Mouse (Mus musculus) midbrain, embryonic 10.5 days (tissue): ENCODE results near the gene 1110051M20Rik. TPM values are rescaled to one million over a fixed set of nuclear protein-coding genes. Genes with fewer than 3 reads are reported as not detected.
"Not testable (repeated sequence)": the region's sequence is repeated elsewhere in the genome, so short reads cannot be mapped to it uniquely, and the experiment has no call there.

Experiments used
- DNase-seq: peaks from one replicate; pipeline ENCODE4 v3.0.0-alpha.2; 2017; ENCODE audit warnings: low spot score
- H3K27ac ChIP-seq: fragments of 300-500 bp; sonication (generic); replicated peaks from 2 replicates; pipeline ENCODE4 v1.5.1; 2016; ENCODE audit warnings: mild to moderate bottlenecking
- H3K27me3 ChIP-seq: fragments of 300-500 bp; sonication (generic); 2 replicates; pipeline ENCODE4 v1.6.1; 2016; ENCODE audit warnings: low read depth, mild to moderate bottlenecking; ENCODE audit not compliant: poor library complexity, severe bottlenecking
- H3K36me3 ChIP-seq: fragments of 300-500 bp; sonication (generic); 2 replicates; pipeline ENCODE4 v1.6.1; 2016; ENCODE audit warnings: mild to moderate bottlenecking, moderate library complexity
- H3K4me1 ChIP-seq: fragments of 300-500 bp; sonication (generic); 2 replicates; pipeline ENCODE4 v1.6.1; 2016
- H3K4me3 ChIP-seq: fragments of 300-500 bp; sonication (generic); 2 replicates; pipeline ENCODE4 v1.5.1; 2016; ENCODE audit warnings: mild to moderate bottlenecking, moderate library complexity
- H3K9me3 ChIP-seq: fragments of 300-500 bp; sonication (generic); replicated peaks from 2 replicates; pipeline ENCODE4 v1.6.1; 2016; ENCODE audit warnings: mild to moderate bottlenecking
- WGBS: fragments of 180-500 bp; shearing (Covaris S2); methylation state at CpG from one replicate; pipeline ENCODE4 v1.1.7; 2016; 5-methylcytosine and 5-hydroxymethylcytosine counted together
- polyA plus RNA-seq: library from polyadenylated mRNA; unstranded; fragments of >200 nt; fragmentation: Nextera tagmentation; extraction: Ambion mirVana; gene quantifications from 2 replicates; pipeline ENCODE4 v1.2.1, GENCODE M21; 2016

The 1110051M20Rik gene
- polyA plus RNA-seq, 1 experiment from 2014 or later, result 87.1 TPM

- peaks cover 51% of the 10 kb centered on the region for H3K27me3 ChIP-seq
Measured at GRCm38 (mm10) chr2:91256256-91257125, 188.0 kb downstream of the 1110051M20Rik start.

GRCm38 (mm10) chr2:91255661-91256150, 188.8 kb downstream of the 1110051M20Rik start, which contains the start of gene Pacsin3:
Gene Pacsin3, plus strand, starts transcription at chr2:91255954.
- WGBS, result under 1% methylated on average over 27 of the region's 27 CpGs
- peaks cover 43% of the 10 kb centered on the region for H3K4me1 ChIP-seq
- H3K36me3 ChIP-seq, result 0 out of 2 replicates have a peak, but pooled peaks cover 7% of the 10 kb centered on the region
- DNase-seq, result peak; percentile 65
- H3K27me3 ChIP-seq, result peaks cover 51% of the 10 kb centered on the region
- H3K27ac ChIP-seq, result peak within 1 kb of the TSS; percentile 91
- H3K9me3 ChIP-seq, result no peaks in the 10 kb centered on the region
- peak within 1 kb of the TSS; percentile 79 for H3K4me3 ChIP-seq

More at GRCm38 (mm10) chr2:91256256-91257125, 188.0 kb downstream of the 1110051M20Rik start:
- Histone ChIP-seq H3K27ac (peak overlapping the region; percentile 91), H3K9me3 (no peaks in the 10 kb centered on the region), H3K4me3 (peak overlapping the region; percentile 79), H3K4me1 (peaks cover 43% of the 10 kb centered on the region), H3K36me3 (peaks cover 14% of the 10 kb centered on the region)
- under 1% methylated on average over 52 of the region's 52 CpGs for WGBS
- peak; percentile 80 for DNase-seq

- no peak for DNase-seq
- Histone ChIP-seq H3K27me3 (peaks cover 51% of the 10 kb centered on the region), H3K4me1 (peaks cover 43% of the 10 kb centered on the region), H3K4me3 (peak overlapping the region; percentile 79; the same call in 1 of the 2 replicates), H3K36me3 (no peaks in the 10 kb centered on the region), H3K27ac (no peak overlapping the region), H3K9me3 (no peaks in the 10 kb centered on the region)
- 35% methylated on average over 8 of the region's 8 CpGs for WGBS
Measured at GRCm38 (mm10) chr2:91254725-91255380, 189.7 kb downstream of the 1110051M20Rik start.

GRCm38 (mm10) chr2:91252512-91252911, 192.0 kb downstream of the 1110051M20Rik start:
- Histone ChIP-seq H3K27me3 (peaks cover 42% of the 10 kb centered on the region), H3K36me3 (no peaks in the 10 kb centered on the region), H3K4me3 (no peak overlapping the region), H3K9me3 (no peaks in the 10 kb centered on the region), H3K4me1 (peaks cover 27% of the 10 kb centered on the region), H3K27ac (no peak overlapping the region)
- DNase-seq, result no peak
- WGBS, result 73% methylated on average over 4 of the region's 4 CpGs

- DNase-seq, result no peak
- H3K27me3 ChIP-seq, result peaks cover 42% of the 10 kb centered on the region
- H3K27ac ChIP-seq, result no peak overlapping the region
- H3K36me3 ChIP-seq, result no peaks in the 10 kb centered on the region
- H3K4me3 ChIP-seq, result no peak overlapping the region
- 83% methylated on average over 4 of the region's 4 CpGs for WGBS
- no peaks in the 10 kb centered on the region for H3K9me3 ChIP-seq
- H3K4me1 ChIP-seq, result peaks cover 22% of the 10 kb centered on the region
Measured at GRCm38 (mm10) chr2:91252001-91252400, 192.5 kb downstream of the 1110051M20Rik start.

- H3K27ac ChIP-seq, result no peak overlapping the region
- 90% methylated on average over 4 of the region's 4 CpGs for WGBS
- peaks cover 13% of the 10 kb centered on the region for H3K27me3 ChIP-seq
- H3K36me3 ChIP-seq, result no peaks in the 10 kb centered on the region
- no peak for DNase-seq
- no peak overlapping the region for H3K4me3 ChIP-seq
- H3K9me3 ChIP-seq, result no peaks in the 10 kb centered on the region
- H3K4me1 ChIP-seq, result peaks cover 3% of the 10 kb centered on the region; the same call in 1 of the 2 replicates
Measured at GRCm38 (mm10) chr2:91248366-91248765, 196.1 kb downstream of the 1110051M20Rik start.

- Histone ChIP-seq H3K27ac (no peak overlapping the region), H3K9me3 (no peaks in the 10 kb centered on the region), H3K27me3 (no peaks in the 10 kb centered on the region), H3K4me3 (no peak overlapping the region), H3K36me3 (no peaks in the 10 kb centered on the region), H3K4me1 (peaks cover 6% of the 10 kb centered on the region; the same call in 1 of the 2 replicates)
- DNase-seq, result no peak
- WGBS, result 80% methylated on average over 5 of the region's 5 CpGs
Measured at GRCm38 (mm10) chr2:91244557-91245228, 199.8 kb downstream of the 1110051M20Rik start.

GRCm38 (mm10) chr2:91243416-91243815, 201.1 kb downstream of the 1110051M20Rik start:
- H3K9me3 ChIP-seq, result no peaks in the 10 kb centered on the region
- peaks cover 6% of the 10 kb centered on the region; the same call in 1 of the 2 replicates for H3K4me1 ChIP-seq
- no peak for DNase-seq
- no peaks in the 10 kb centered on the region for H3K27me3 ChIP-seq
- WGBS, result 62% methylated on average over 3 of the region's 3 CpGs
- H3K4me3 ChIP-seq, result no peak overlapping the region
- no peak overlapping the region for H3K27ac ChIP-seq
- no peaks in the 10 kb centered on the region for H3K36me3 ChIP-seq

GRCm38 (mm10) chr2:91242547-91242946, 202.0 kb downstream of the 1110051M20Rik start:
- Histone ChIP-seq H3K4me1 (peaks cover 13% of the 10 kb centered on the region; the same call in 1 of the 2 replicates), H3K4me3 (no peak overlapping the region), H3K9me3 (no peaks in the 10 kb centered on the region), H3K27ac (no peak overlapping the region), H3K27me3 (no peaks in the 10 kb centered on the region), H3K36me3 (no peaks in the 10 kb centered on the region)
- DNase-seq, result no peak
- WGBS, result 83% methylated on average over 5 of the region's 5 CpGs

GRCm38 (mm10) chr2:91237511-91238080, 206.9 kb downstream of the 1110051M20Rik start:
- 28% methylated on average over 4 of the region's 4 CpGs for WGBS
- DNase-seq, H3K27me3 ChIP-seq, H3K9me3 ChIP-seq, H3K36me3 ChIP-seq: not testable (repeated sequence)
- peaks cover 16% of the 10 kb centered on the region; the same call in 1 of the 2 replicates for H3K4me1 ChIP-seq
- H3K4me3 ChIP-seq, result peak overlapping the region; percentile 61
- H3K27ac ChIP-seq, result peak overlapping the region; percentile 87

- no peaks in the 10 kb centered on the region for H3K27me3 ChIP-seq
- WGBS, result under 1% methylated on average over 48 of the region's 48 CpGs
- H3K36me3 ChIP-seq, result peaks cover 4% of the 10 kb centered on the region; the same call in 1 of the 2 replicates
- peak; percentile 96 for DNase-seq
- H3K27ac ChIP-seq, result peak within 1 kb of the TSS; percentile 87
- peak within 1 kb of the TSS; percentile 61 for H3K4me3 ChIP-seq
- H3K9me3 ChIP-seq, result no peaks in the 10 kb centered on the region
- peaks cover 16% of the 10 kb centered on the region; the same call in 1 of the 2 replicates for H3K4me1 ChIP-seq
Measured at GRCm38 (mm10) chr2:91236601-91237510, 207.6 kb downstream of the 1110051M20Rik start, which contains the start of gene Ddb2. Gene Ddb2, minus strand, starts transcription at chr2:91236982.
